Mouse (Mus musculus) heart, adult 2 months (tissue): Measurements from ENCODE around the gene Gm20605. TPM values are rescaled to one million over a fixed set of nuclear protein-coding genes. Genes with fewer than 3 reads are reported as not detected.

Experiments
- DNase-seq, 2 experiments: peaks; one replicate each; pipeline ENCODE4 v3.0.0; 2021
- H3K27ac ChIP-seq: fragments of 200-600 bp; 2 replicates; pipeline ENCODE4 v1.8.1; 2022
- H3K27me3 ChIP-seq: fragments of 200-500 bp; 2 replicates; pipeline ENCODE4 v1.6.1; 2012; ENCODE audit warnings: mild to moderate bottlenecking, low read length, inconsistent platforms, mixed read lengths; ENCODE audit not compliant: control insufficient read depth, insufficient read depth
- H3K36me3 ChIP-seq: fragments of 200-500 bp; 2 replicates; pipeline ENCODE4 v1.6.1; 2012; ENCODE audit warnings: low read length, inconsistent platforms; ENCODE audit not compliant: control insufficient read depth, insufficient read depth
- H3K4me1 ChIP-seq: fragments of 200-500 bp; 2 replicates; pipeline ENCODE4 v1.6.1; 2011; ENCODE audit warnings: low read length; ENCODE audit not compliant: control insufficient read depth, insufficient read depth
- H3K4me3 ChIP-seq: fragments of 200-600 bp; 2 replicates; pipeline ENCODE4 v1.8.1; 2022
- H3K79me2 ChIP-seq: fragments of 200-500 bp; replicated peaks from 2 replicates; pipeline ENCODE4 v1.6.1; 2012; ENCODE audit warnings: mild to moderate bottlenecking, inconsistent platforms, low read length, moderate library complexity, mixed read lengths; ENCODE audit not compliant: control insufficient read depth, insufficient read depth
- H3K9ac ChIP-seq: fragments of 200-500 bp; 2 replicates; pipeline ENCODE4 v1.6.1; 2012; ENCODE audit warnings: low read depth, mild to moderate bottlenecking, control low read depth, inconsistent platforms, low read length, mixed read lengths
- CTCF ChIP-seq: fragments of 200-600 bp; IDR thresholded peaks from 2 replicates; pipeline ENCODE4 v1.8.1; 2022; ENCODE audit warnings: antibody characterized with exemption, mild to moderate bottlenecking, moderate library complexity
- EP300 ChIP-seq: fragments of 200-500 bp; IDR thresholded peaks from 2 replicates; pipeline ENCODE4 v1.6.1; 2011; ENCODE audit warnings: low read depth, low read length, control low read depth; ENCODE audit not compliant: insufficient read depth
- POLR2A ChIP-seq: fragments of 200-500 bp; IDR thresholded peaks from 2 replicates; pipeline ENCODE4 v1.6.1; 2011; ENCODE audit warnings: mild to moderate bottlenecking, low read depth, low read length, control low read depth; ENCODE audit not compliant: insufficient read depth
- WGBS: fragments of 180-500 bp; shearing (Covaris S2); methylation state at CpG from one replicate; pipeline ENCODE4 v1.1.7; 2018; 5-methylcytosine and 5-hydroxymethylcytosine counted together
- intact Hi-C: fragments of 180-260 bp; cut with DNase I; formaldehyde crosslinking; loops from one replicate; pipeline ENCODE4 v1.15.1; 2025
- polyA plus RNA-seq: library from polyadenylated mRNA; depleted of rRNA; stranded (reverse); fragments of >200 nt; gene quantifications from 2 replicates; pipeline ENCODE4 v1.2.3, GENCODE M21; 2012; rRNA removed
- total RNA-seq, 2 experiments: library from RNA; stranded (reverse); gene quantifications; 2 replicates each; pipeline ENCODE4 v1.2.3; 2021

Gene Gm20605
- total and polyA plus RNA-seq, 3 experiments, result 2.8 to 9.5 (median 4.3) TPM

DNA sequence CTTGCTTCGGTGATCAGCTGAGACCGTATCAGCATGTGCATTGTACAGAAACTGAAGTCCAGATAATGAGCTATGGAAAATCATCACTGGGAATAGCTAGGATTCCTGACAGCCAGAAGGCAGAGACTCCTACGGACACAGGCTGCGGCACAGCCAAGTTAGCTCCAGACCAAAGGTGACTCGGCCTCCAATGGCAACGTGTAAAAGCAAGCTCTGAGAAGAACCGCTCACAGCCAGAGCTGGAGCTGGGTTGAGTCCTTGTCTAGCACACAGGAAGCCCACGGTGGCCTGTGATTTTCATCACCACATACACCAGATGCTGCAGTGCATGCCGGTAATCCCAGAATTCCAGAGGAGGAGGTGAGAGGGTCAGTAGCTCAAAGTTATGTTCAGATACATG, 61.6 kb downstream of the Gm20605 start:
- Histone ChIP-seq H3K36me3 (no peaks in the 10 kb centered on the region), H3K4me3 (no peak overlapping the region), H3K79me2 (no peaks in the 10 kb centered on the region), H3K27ac (no peak overlapping the region), H3K4me1 (no peaks in the 10 kb centered on the region), H3K27me3 (no peaks in the 10 kb centered on the region), H3K9ac (no peak overlapping the region)
- TF ChIP-seq CTCF (no peak), POLR2A (no peak), EP300 (no peak)
- intact Hi-C loops, result no loop called here
- 21% methylated on average over 9 of the region's 9 CpGs for WGBS
- DNase-seq, result no peak

DNA sequence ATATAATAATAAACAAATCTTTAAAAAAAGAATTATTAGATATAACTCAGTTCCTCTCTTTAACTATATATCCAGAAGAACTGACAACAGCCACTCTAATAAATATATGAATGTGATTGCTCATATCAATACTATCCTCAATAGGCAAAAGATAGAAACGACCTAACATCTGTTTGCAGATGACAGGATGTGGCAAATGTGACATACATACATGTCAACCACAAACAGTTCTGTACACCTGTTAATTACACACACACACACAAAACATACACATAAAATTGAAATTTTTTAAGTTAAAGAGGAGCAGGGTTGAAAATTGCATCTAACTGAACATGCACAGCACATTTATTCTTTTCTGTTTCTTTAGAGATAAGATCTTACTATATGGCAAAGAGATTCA, 62.9 kb downstream of the Gm20605 start:
- Histone ChIP-seq H3K9ac (no peak overlapping the region), H3K36me3 (no peaks in the 10 kb centered on the region), H3K79me2 (no peaks in the 10 kb centered on the region), H3K27ac (no peak overlapping the region), H3K27me3 (no peaks in the 10 kb centered on the region), H3K4me3 (no peak overlapping the region), H3K4me1 (no peaks in the 10 kb centered on the region)
- TF ChIP-seq CTCF (no peak), POLR2A (no peak), EP300 (no peak)
- intact Hi-C loops, result no loop called here
- DNase-seq, result no peak
- WGBS, result 61% methylated on average over 1 of the region's 1 CpGs

Other genes with a start within 250 kb of the Gm20605 start
- not detected for gene Zan, start 152.1 kb upstream of the Gm20605 start, total RNA-seq
- under 0.01 and 0.02 TPM in 2 replicates for gene Zan, start 152.1 kb upstream of the Gm20605 start, polyA plus RNA-seq
- 10 to 100 TPM; 13.4 to 13.9 TPM for gene Pop7, start 126.7 kb upstream of the Gm20605 start, total RNA-seq
- gene Pop7, start 126.7 kb upstream of the Gm20605 start, polyA plus RNA-seq, result 22.7 and 25.6 TPM in 2 replicates
- gene Gigyf1, start 110.6 kb upstream of the Gm20605 start, total RNA-seq, result 10 to 100 TPM; 24.4 to 29.1 TPM
- 19.6 and 21.0 TPM in 2 replicates for gene Gigyf1, start 110.6 kb upstream of the Gm20605 start, polyA plus RNA-seq
- gene Epo, start 95.9 kb upstream of the Gm20605 start, total RNA-seq, result not detected
- gene Epo, start 95.9 kb upstream of the Gm20605 start, polyA plus RNA-seq, result not detected in 2 replicates
- 100 to 1,000 TPM; 222 to 249 TPM for gene Gnb2, start 95.7 kb upstream of the Gm20605 start, total RNA-seq
- 395 and 448 TPM in 2 replicates for gene Gnb2, start 95.7 kb upstream of the Gm20605 start, polyA plus RNA-seq
- gene Actl6b, start 75.7 kb upstream of the Gm20605 start, total RNA-seq, result not detected
- gene Actl6b, start 75.7 kb upstream of the Gm20605 start, polyA plus RNA-seq, result 0.32 TPM in 1 of 2 replicates, not detected in the other
- gene Tfr2, start 59.3 kb upstream of the Gm20605 start, total RNA-seq, result under 1 TPM in 1 of 2 experiments, not detected in 1; 0.09 TPM
- gene Tfr2, start 59.3 kb upstream of the Gm20605 start, polyA plus RNA-seq, result 0.29 and 0.35 TPM in 2 replicates
- 10 to 100 TPM; 10.7 to 16.3 TPM for gene Mospd3, start 28.1 kb upstream of the Gm20605 start, total RNA-seq
- gene Mospd3, start 28.1 kb upstream of the Gm20605 start, polyA plus RNA-seq, result 20.7 and 32.3 TPM in 2 replicates
- gene Pcolce, start 15.4 kb upstream of the Gm20605 start, total RNA-seq, result 10 to 100 TPM; 35.9 to 50.8 TPM
- gene Pcolce, start 15.4 kb upstream of the Gm20605 start, polyA plus RNA-seq, result 87.0 and 109 TPM in 2 replicates
- gene Fbxo24, start 173 bp upstream of the Gm20605 start, total RNA-seq, result under 1 TPM; 0.13 to 0.34 TPM
- 0.29 and 0.35 TPM in 2 replicates for gene Fbxo24, start 173 bp upstream of the Gm20605 start, polyA plus RNA-seq
- 10 to 100 TPM; 17.1 to 20.0 TPM for gene Lrch4, start 54 bp upstream of the Gm20605 start, total RNA-seq
- 24.8 and 29.1 TPM in 2 replicates for gene Lrch4, start 54 bp upstream of the Gm20605 start, polyA plus RNA-seq
- gene Sap25, start 12.2 kb downstream of the Gm20605 start, total RNA-seq, result 1 to 10 TPM; 1.5 to 2.0 TPM
- 25.2 and 34.9 TPM in 2 replicates for gene Sap25, start 12.2 kb downstream of the Gm20605 start, polyA plus RNA-seq
- gene Irs3, start 16.5 kb downstream of the Gm20605 start, total RNA-seq, result under 1 TPM; 0.34 to 0.73 TPM
- 0.91 and 2.2 TPM in 2 replicates for gene Irs3, start 16.5 kb downstream of the Gm20605 start, polyA plus RNA-seq
- 10 to 100 TPM; 15.6 to 19.1 TPM for gene Agfg2, start 55.6 kb downstream of the Gm20605 start, total RNA-seq
- gene Agfg2, start 55.6 kb downstream of the Gm20605 start, polyA plus RNA-seq, result 11.9 and 12.5 TPM in 2 replicates
- gene Nyap1, start 112.4 kb downstream of the Gm20605 start, total RNA-seq, result 1 to 10 TPM in 1 of 2 experiments, under 1 TPM in 1; 0.94 to 1.2 TPM
- 1.6 and 1.7 TPM in 2 replicates for gene Nyap1, start 112.4 kb downstream of the Gm20605 start, polyA plus RNA-seq
- 100 to 1,000 TPM; 254 to 258 TPM for gene Tsc22d4, start 116.6 kb downstream of the Gm20605 start, total RNA-seq
- gene Tsc22d4, start 116.6 kb downstream of the Gm20605 start, polyA plus RNA-seq, result 223 and 251 TPM in 2 replicates
- gene Ppp1r35, start 149.7 kb downstream of the Gm20605 start, total RNA-seq, result 10 to 100 TPM in 1 of 2 experiments, 1 to 10 TPM in 1; 7.4 to 10.8 TPM
- gene Ppp1r35, start 149.7 kb downstream of the Gm20605 start, polyA plus RNA-seq, result 6.8 and 12.0 TPM in 2 replicates
- 10 to 100 TPM; 21.3 to 26.0 TPM for gene Mepce, start 158.5 kb downstream of the Gm20605 start, total RNA-seq
- gene Mepce, start 158.5 kb downstream of the Gm20605 start, polyA plus RNA-seq, result 24.1 and 31.5 TPM in 2 replicates
- gene Zcwpw1, start 158.6 kb downstream of the Gm20605 start, total RNA-seq, result under 1 TPM; 0.44 to 0.52 TPM
- 0.39 and 0.50 TPM in 2 replicates for gene Zcwpw1, start 158.6 kb downstream of the Gm20605 start, polyA plus RNA-seq
- gene Pilra, start 207.1 kb downstream of the Gm20605 start, total RNA-seq, result 1 to 10 TPM in 1 of 2 experiments, under 1 TPM in 1; 0.97 to 3.1 TPM
- 2.6 and 5.3 TPM in 2 replicates for gene Pilra, start 207.1 kb downstream of the Gm20605 start, polyA plus RNA-seq
- 1 to 10 TPM; 1.1 to 2.0 TPM for gene Pilrb1, start 228.9 kb downstream of the Gm20605 start, total RNA-seq
- 2.3 and 4.2 TPM in 2 replicates for gene Pilrb1, start 228.9 kb downstream of the Gm20605 start, polyA plus RNA-seq
- gene Pilrb2, start 242.6 kb downstream of the Gm20605 start, total RNA-seq, result 1 to 10 TPM; 1.1 to 1.3 TPM
- gene Pilrb2, start 242.6 kb downstream of the Gm20605 start, polyA plus RNA-seq, result 1.4 and 3.2 TPM in 2 replicates